Mouse (Mus musculus) lung, postnatal 0 days (tissue): ENCODE data around the gene Has3. TPM values are rescaled to one million over a fixed set of nuclear protein-coding genes. Genes with fewer than 3 reads are reported as not detected.

Source experiments
- ATAC-seq: fragments of 200-750 bp; cut with Nextera tagmentation; 2 replicates; pipeline ENCODE4 v1.8.0; 2017; ENCODE audit warnings: moderate library complexity
- DNase-seq: peaks from one replicate; pipeline ENCODE4 v3.0.0-alpha.2; 2016; ENCODE audit warnings: low spot score
- H3K27ac ChIP-seq: fragments of 300-500 bp; sonication (generic); 2 replicates; pipeline ENCODE4 v1.5.1; 2014; ENCODE audit warnings: antibody characterized with exemption, mild to moderate bottlenecking, low read length, mixed read lengths
- H3K27me3 ChIP-seq: fragments of 300-500 bp; sonication (generic); replicated peaks from 2 replicates; pipeline ENCODE4 v1.6.1; 2014; ENCODE audit warnings: low read length, mixed read lengths; ENCODE audit not compliant: insufficient read depth
- H3K36me3 ChIP-seq: fragments of 300-500 bp; sonication (generic); 2 replicates; pipeline ENCODE4 v1.6.1; 2014; ENCODE audit warnings: low read length, mixed read lengths; ENCODE audit not compliant: insufficient read depth
- H3K4me1 ChIP-seq: fragments of 300-500 bp; sonication (generic); 2 replicates; pipeline ENCODE4 v1.6.1; 2014; ENCODE audit warnings: antibody characterized with exemption, low read depth, low read length, mixed read lengths; ENCODE audit not compliant: insufficient read depth
- H3K4me2 ChIP-seq: fragments of 300-500 bp; sonication (generic); replicated peaks from 2 replicates; pipeline ENCODE4 v1.6.1; 2014; ENCODE audit warnings: low read depth, mild to moderate bottlenecking, low read length, moderate library complexity, mixed read lengths
- H3K4me3 ChIP-seq: fragments of 300-500 bp; sonication (generic); 2 replicates; pipeline ENCODE4 v1.5.1; 2014; ENCODE audit warnings: low read depth, low read length
- H3K9ac ChIP-seq: fragments of 300-500 bp; sonication (generic); replicated peaks from 2 replicates; pipeline ENCODE4 v1.6.1; 2014; ENCODE audit warnings: low read depth, mild to moderate bottlenecking
- H3K9me3 ChIP-seq: fragments of 300-500 bp; sonication (generic); 2 replicates; pipeline ENCODE4 v1.6.1; 2016; ENCODE audit warnings: low read length, mixed read lengths
- CTCF ChIP-seq: IDR thresholded peaks from 2 replicates; pipeline ENCODE4 v1.5.1; 2016; ENCODE audit warnings: antibody characterized with exemption, mild to moderate bottlenecking
- EP300 ChIP-seq: IDR thresholded peaks from 2 replicates; pipeline ENCODE4 v1.6.1; 2016; ENCODE audit warnings: antibody characterized with exemption, mild to moderate bottlenecking, control low read depth
- WGBS: fragments of 180-500 bp; shearing (Covaris S2); extraction: QIAGEN DNeasy Blood & Tissue Kit; methylation state at CpG from one replicate; pipeline ENCODE4 v1.1.7; 2014; 5-methylcytosine and 5-hydroxymethylcytosine counted together
- polyA plus RNA-seq: library from polyadenylated mRNA; unstranded; fragments of >200 nt; fragmentation: Nextera tagmentation; extraction: Ambion mirVana; gene quantifications from 2 replicates; pipeline ENCODE4 v1.2.1, GENCODE M21; 2015

Has3 gene
- polyA plus RNA-seq, 1 experiment from 2014 or later, result 0.32 TPM

GRCm38 (mm10) chr8:106865354-106865753 is 4.7 kb upstream of the Has3 start:
- 75% methylated on average over 9 of the region's 9 CpGs for WGBS
- ATAC-seq (no peak), DNase-seq (no peak)
- no peak overlapping the region for H3K4me2 ChIP-seq
- peaks cover 4% of the 10 kb centered on the region; the same call in 1 of the 2 replicates for H3K27me3 ChIP-seq
- H3K4me3 ChIP-seq, result no peak overlapping the region
- no peaks in the 10 kb centered on the region for H3K9me3 ChIP-seq
- no peaks in the 10 kb centered on the region for H3K36me3 ChIP-seq
- H3K9ac ChIP-seq, result no peak overlapping the region
- peaks cover 4% of the 10 kb centered on the region; the same call in 1 of the 2 replicates for H3K4me1 ChIP-seq
- H3K27ac ChIP-seq, result no peak overlapping the region
- no peak for TF ChIP-seq EP300
- no peak for TF ChIP-seq CTCF

- no peak for TF ChIP-seq EP300
- TF ChIP-seq CTCF, result peak; percentile 66
- Histone ChIP-seq H3K36me3 (no peaks in the 10 kb centered on the region), H3K4me1 (peaks cover 20% of the 10 kb centered on the region), H3K27me3 (peaks cover 4% of the 10 kb centered on the region; the same call in 1 of the 2 replicates), H3K9ac (peak overlapping the region; percentile 23; the same call in 1 of the 2 replicates), H3K4me3 (peak overlapping the region; percentile 50), H3K27ac (no peak overlapping the region), H3K4me2 (peak overlapping the region; percentile 97), H3K9me3 (no peaks in the 10 kb centered on the region)
- under 1% methylated on average over 31 of the region's 63 CpGs for WGBS
- ATAC-seq, result peak; percentile 60
- DNase-seq, result peak; percentile 72
Observed at GRCm38 (mm10) chr8:106870537-106871327, 690 bp downstream of the Has3 start.

GRCm38 (mm10) chr8:106871328-106871926 is 1.4 kb downstream of the Has3 start:
- Histone ChIP-seq H3K27me3 (peaks cover 4% of the 10 kb centered on the region; the same call in 1 of the 2 replicates), H3K4me2 (peak overlapping the region; percentile 97), H3K9me3 (no peaks in the 10 kb centered on the region), H3K36me3 (no peaks in the 10 kb centered on the region), H3K9ac (no peak overlapping the region), H3K27ac (no peak overlapping the region), H3K4me3 (peak overlapping the region; percentile 50), H3K4me1 (peaks cover 20% of the 10 kb centered on the region)
- 1% methylated on average over 15 of the region's 15 CpGs for WGBS
- ATAC-seq (no peak), DNase-seq (no peak)
- TF ChIP-seq CTCF (no peak), EP300 (no peak)

- Histone ChIP-seq H3K27me3 (peaks cover 4% of the 10 kb centered on the region; the same call in 1 of the 2 replicates), H3K4me3 (peak overlapping the region; percentile 15; the same call in 1 of the 2 replicates), H3K4me2 (peak overlapping the region; percentile 97), H3K27ac (no peak overlapping the region), H3K4me1 (peaks cover 20% of the 10 kb centered on the region), H3K36me3 (no peaks in the 10 kb centered on the region), H3K9me3 (no peaks in the 10 kb centered on the region), H3K9ac (0 out of 2 replicates have a peak overlapping the region, but pooled peaks have one; percentile 29)
- ATAC-seq, result peak; percentile 69
- TF ChIP-seq EP300 (no peak), CTCF (peak; percentile 61)
- 2% methylated on average over 22 of the region's 22 CpGs for WGBS
- DNase-seq, result peak; percentile 71
Observed at GRCm38 (mm10) chr8:106871931-106872371, 1.9 kb downstream of the Has3 start.

GRCm38 (mm10) chr8:106872454-106873034 is 2.5 kb downstream of the Has3 start:
- Histone ChIP-seq H3K4me1 (peaks cover 20% of the 10 kb centered on the region), H3K27ac (no peak overlapping the region), H3K4me2 (peak overlapping the region; percentile 97), H3K9me3 (no peaks in the 10 kb centered on the region), H3K9ac (0 out of 2 replicates have a peak overlapping the region, but pooled peaks have one; percentile 29), H3K27me3 (peaks cover 4% of the 10 kb centered on the region; the same call in 1 of the 2 replicates), H3K36me3 (no peaks in the 10 kb centered on the region), H3K4me3 (peak overlapping the region; percentile 15; the same call in 1 of the 2 replicates)
- TF ChIP-seq EP300, result no peak
- no peak for TF ChIP-seq CTCF
- DNase-seq, result no peak
- ATAC-seq, result no peak
- 14% methylated on average over 8 of the region's 8 CpGs for WGBS
